Mouse (Mus musculus) layer of hippocampus, adult 11-12 months (tissue): ENCODE measurements around the gene Htra1.

Experiments
- DNase-seq: peaks from one replicate; pipeline ENCODE4 v3.0.0; 2022; ENCODE audit warnings: low spot score

Htra1 gene

GRCm38 (mm10) chr7:130966876-130967275, 31.0 kb downstream of the Htra1 start:
- DNase-seq = no peak

DNA sequence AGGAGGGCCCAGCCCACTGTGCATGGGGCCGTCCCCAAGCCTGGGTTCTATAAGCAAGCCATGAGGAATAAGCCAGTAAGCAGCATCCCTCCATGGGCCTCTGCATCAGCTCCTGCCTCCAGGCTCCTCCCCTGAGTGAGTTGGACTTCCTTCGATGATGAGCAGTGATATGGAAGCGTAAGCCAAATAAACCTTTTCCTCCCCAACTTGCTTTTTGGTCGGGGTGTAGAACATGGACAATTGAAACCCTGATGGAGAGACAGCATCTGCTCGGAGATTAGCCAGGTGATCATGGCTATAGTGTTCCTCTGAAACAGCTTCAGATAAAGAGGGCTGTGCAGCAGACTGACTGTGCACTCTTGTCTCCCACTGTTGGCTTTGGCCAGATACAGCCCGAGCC, 32.0 kb downstream of the Htra1 start:
- DNase-seq = no peak

- no peak for DNase-seq
Observed at GRCm38 (mm10) chr7:130968537-130968936, 32.6 kb downstream of the Htra1 start.

GRCm38 (mm10) chr7:130969076-130969475, 33.2 kb downstream of the Htra1 start:
- no peak for DNase-seq

- no peak for DNase-seq
Observed at GRCm38 (mm10) chr7:130969507-130969906, 33.6 kb downstream of the Htra1 start.

GRCm38 (mm10) chr7:130972767-130973166, 36.9 kb downstream of the Htra1 start:
- no peak for DNase-seq

DNA sequence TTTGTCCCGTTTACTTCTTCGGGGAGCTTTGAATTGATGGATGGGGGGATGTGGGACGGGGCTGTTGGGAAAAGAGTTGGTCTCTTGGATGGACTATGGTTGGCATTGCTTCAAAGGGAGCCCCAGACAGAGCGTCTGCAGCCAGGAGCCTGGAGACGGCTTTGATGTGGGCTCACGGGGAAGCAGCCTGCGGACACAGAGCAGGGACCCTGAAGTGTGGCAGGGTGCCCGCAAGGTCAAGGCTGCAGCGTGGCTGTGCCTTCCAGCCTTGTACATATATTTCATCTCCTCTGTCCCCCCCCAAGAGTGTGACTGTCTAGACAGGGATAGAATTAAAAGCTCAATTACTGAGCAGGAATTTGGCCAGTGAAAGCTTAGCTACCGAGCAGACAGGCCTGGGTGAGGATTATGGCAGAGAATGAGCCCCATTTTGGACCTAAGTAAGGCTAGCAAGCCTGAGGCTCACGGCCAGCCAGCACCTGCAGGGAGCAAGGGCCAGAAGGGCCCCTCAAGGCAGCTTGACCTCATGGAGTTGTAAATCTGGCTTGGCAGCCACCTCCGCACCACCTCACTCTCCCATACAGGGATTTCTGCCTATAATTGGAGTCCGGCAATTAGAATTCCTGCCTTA, 40.5 kb downstream of the Htra1 start:
- DNase-seq = no peak

DNA sequence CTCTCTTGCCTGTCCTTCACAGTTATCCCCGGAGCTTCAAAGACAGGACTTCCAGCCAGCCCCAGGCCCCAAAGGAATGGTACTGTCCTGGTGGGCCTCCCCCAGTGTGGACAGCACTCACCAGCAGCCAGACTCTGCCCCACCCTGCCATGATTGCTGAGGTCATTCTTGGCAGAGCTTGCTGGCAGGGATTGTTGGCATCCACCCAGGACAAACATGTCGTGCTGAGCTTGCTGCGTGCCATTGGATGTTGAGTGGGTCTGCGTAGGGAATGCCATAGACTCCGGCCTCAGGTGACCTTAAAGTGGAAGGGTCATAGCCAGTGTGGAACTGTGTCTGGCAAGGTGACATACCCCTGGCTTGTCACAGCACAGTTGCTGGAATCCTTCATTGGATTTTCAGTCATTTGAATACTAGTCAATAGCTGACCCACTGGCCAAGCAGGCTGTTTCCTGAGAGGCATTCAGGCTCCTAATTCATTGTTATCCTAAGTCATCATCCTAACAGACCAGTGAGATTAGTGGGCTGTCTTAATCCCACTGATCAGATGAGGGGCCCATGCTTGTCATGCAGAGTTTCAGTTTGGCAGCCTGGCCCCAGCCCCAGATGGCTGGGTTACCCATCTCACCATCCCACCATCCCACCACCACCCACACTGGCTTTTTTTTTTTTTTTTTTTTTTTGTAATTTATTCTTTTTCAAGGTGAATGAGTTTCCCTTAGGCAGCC, 42.0 kb downstream of the Htra1 start:
- DNase-seq = peak; percentile 75

DNA sequence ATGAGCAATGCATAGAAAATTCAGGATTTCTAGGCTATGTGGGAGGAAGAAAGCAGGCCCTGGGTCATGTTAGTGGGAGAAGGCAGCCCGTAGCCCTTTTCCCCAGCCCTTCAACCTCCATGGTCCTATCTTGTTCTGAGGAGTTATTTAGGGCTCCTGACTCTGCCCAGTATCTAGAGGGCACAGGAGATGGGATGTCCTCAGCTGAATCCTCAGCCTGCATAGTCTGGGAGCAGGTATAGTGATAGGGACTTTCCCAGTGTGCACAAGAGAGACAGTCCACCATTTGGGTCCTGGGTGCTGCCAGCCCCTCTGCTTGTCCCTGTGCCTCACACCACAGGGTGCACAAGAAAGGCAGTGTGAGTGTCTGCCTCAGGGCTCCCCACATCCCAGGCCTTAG, 42.6 kb downstream of the Htra1 start:
- no peak for DNase-seq

- no peak for DNase-seq
Observed at GRCm38 (mm10) chr7:130980130-130980529, 44.2 kb downstream of the Htra1 start.

- DNase-seq = no peak
Observed at GRCm38 (mm10) chr7:130982371-130982770, 46.5 kb downstream of the Htra1 start.

- DNase-seq = no peak
Observed at GRCm38 (mm10) chr7:130982881-130983280, 47.0 kb downstream of the Htra1 start.

GRCm38 (mm10) chr7:130984294-130984693, 48.4 kb downstream of the Htra1 start:
- DNase-seq = no peak

DNA sequence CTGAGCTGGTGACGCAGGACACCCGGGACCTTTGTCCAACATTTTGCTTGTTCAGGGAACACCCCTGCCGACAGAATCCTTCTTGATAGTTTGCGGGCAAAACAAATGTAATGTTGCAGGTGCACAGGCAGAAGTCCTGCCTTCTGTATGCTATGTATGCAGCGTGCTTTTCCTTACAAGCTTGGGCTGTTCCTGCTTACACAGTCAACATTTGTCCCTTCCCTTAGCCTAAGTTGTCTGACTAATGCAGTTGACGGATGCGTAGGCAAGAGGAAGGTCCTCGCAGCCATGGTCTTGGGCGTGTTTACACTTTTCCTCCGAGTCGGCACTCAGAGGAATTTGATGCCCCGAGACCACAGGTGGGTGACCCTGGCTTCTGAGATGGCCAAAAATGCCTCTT, 49.3 kb downstream of the Htra1 start:
- DNase-seq = no peak

DNA sequence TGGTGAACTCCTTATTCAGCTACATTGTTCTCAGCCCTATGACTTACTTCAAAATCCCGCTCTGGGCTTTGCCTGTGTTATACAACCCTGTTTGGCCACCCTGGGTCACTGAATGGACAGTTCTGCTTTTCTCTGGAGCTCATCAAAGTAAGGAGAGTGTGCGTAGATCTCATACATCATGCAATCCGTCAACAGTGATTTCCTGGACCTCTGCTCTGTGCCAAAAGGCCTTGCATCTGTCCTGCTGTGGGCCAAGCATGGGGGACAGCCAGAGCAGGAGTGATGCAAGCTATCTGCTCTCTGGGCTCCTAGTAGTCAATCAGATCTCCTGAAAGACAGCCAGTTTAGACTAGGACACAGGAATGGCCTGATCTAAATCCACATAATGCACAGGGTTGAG, 49.8 kb downstream of the Htra1 start:
- DNase-seq = no peak

DNA sequence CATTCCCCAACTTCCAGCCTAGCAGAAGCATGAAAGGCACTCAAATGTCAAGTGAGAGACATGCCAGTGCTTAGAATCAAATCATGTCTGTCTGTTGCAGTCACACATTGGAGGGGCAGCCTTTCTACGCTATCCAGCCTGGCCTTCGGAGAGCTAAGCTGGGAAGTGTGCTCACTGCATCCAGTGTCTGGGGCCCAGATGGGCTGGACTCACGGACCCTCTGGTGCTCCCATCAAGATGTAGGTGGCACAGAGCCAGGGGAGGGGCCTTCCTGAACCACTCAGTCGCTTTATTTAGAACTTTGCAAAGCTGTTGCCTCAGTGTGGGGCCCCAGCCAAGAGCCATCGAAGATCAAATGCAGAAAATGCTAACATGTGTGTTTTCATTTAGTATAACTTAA, 52.2 kb downstream of the Htra1 start:
- no peak for DNase-seq

- DNase-seq = no peak
Observed at GRCm38 (mm10) chr7:130989371-130989770, 53.5 kb downstream of the Htra1 start.

- DNase-seq = no peak
Observed at GRCm38 (mm10) chr7:130991174-130991789, 55.4 kb downstream of the Htra1 start.

DNA sequence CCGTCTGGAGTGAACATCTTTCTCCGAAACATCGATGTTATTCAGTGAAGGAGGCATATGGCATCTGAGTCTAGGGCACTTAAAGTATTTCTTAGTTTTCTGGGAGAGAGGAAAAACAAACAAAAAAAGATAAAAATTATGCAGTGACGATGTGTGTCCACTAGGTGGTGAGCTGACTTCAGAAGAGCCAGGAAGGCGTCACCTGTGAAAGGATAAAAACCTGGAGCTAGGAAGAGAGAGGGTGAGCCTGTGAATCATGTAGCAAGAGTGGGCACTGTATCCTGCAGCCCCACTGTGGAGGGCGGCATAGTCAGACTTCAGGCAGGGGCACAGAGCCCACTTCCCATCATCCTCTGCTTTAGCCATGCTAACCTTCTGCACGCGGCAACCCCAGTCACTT, 58.0 kb downstream of the Htra1 start:
- no peak for DNase-seq

- no peak for DNase-seq
Observed at GRCm38 (mm10) chr7:131001976-131002726, 66.2 kb downstream of the Htra1 start.

DNA sequence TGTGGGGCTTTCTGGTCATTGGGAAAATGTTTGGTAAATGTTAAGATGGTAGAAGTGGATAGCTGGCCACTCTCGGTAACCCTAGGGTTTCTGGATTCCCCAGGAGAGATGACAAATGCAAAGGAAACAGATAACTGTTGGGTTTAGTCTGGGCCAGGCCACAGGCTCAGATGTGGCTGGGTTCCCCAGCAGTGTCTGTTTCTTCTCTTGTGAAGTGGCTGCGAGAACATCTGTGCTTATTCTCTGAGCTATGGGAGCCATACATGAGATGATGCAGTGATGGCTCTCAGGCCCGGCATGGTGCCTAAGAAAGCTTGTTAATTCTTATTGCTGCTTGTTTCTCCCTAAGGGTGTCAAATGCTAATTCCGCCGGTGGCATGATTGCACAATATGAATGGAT, 68.2 kb downstream of the Htra1 start:
- DNase-seq = no peak

- no peak for DNase-seq
Observed at GRCm38 (mm10) chr7:131007221-131007620, 71.3 kb downstream of the Htra1 start.

- no peak for DNase-seq
Observed at GRCm38 (mm10) chr7:131009178-131009577, 73.3 kb downstream of the Htra1 start.
